Mouse (Mus musculus) liver, embryonic 16.5 days (tissue): ENCODE results near the gene Cacna2d3. TPM values are rescaled to one million over a fixed set of nuclear protein-coding genes. Genes with fewer than 3 reads are reported as not detected.

Experiments used
- ATAC-seq: fragments of 200-750 bp; cut with Nextera tagmentation; 2 replicates; pipeline ENCODE4 v1.8.0; 2017; ENCODE audit warnings: low read depth, mild to moderate bottlenecking, moderate number of reproducible peaks, moderate library complexity
- H3K27ac ChIP-seq: fragments of 300-500 bp; sonication (generic); 2 replicates; pipeline ENCODE4 v1.5.1; 2014; ENCODE audit warnings: mild to moderate bottlenecking, low read length
- H3K27me3 ChIP-seq: fragments of 300-500 bp; sonication (generic); 2 replicates; pipeline ENCODE4 v1.6.1; 2014; ENCODE audit warnings: low read depth, low read length, mixed read lengths; ENCODE audit not compliant: control insufficient read depth, insufficient read depth
- H3K36me3 ChIP-seq: fragments of 300-500 bp; sonication (generic); 2 replicates; pipeline ENCODE4 v1.6.1; 2014; ENCODE audit warnings: mild to moderate bottlenecking; ENCODE audit not compliant: control insufficient read depth, insufficient read depth
- H3K4me1 ChIP-seq: fragments of 300-500 bp; sonication (generic); 2 replicates; pipeline ENCODE4 v1.6.1; 2014; ENCODE audit warnings: low read depth, low read length, mixed read lengths; ENCODE audit not compliant: control insufficient read depth
- H3K4me2 ChIP-seq: fragments of 300-500 bp; sonication (generic); 2 replicates; pipeline ENCODE4 v1.6.1; 2014; ENCODE audit warnings: low read depth, low read length, mixed read lengths
- H3K4me3 ChIP-seq: fragments of 300-500 bp; sonication (generic); 2 replicates; pipeline ENCODE4 v1.5.1; 2014; ENCODE audit warnings: low read depth, mild to moderate bottlenecking, low read length
- H3K9ac ChIP-seq: fragments of 300-500 bp; sonication (generic); 2 replicates; pipeline ENCODE4 v1.6.1; 2014; ENCODE audit warnings: low read depth, low read length
- H3K9me3 ChIP-seq: fragments of 300-500 bp; sonication (generic); replicated peaks from 2 replicates; pipeline ENCODE4 v1.6.1; 2016; ENCODE audit warnings: low read length; ENCODE audit not compliant: control insufficient read depth
- WGBS: fragments of 180-500 bp; shearing (Covaris S2); extraction: QIAGEN DNeasy Blood & Tissue Kit; methylation state at CpG from one replicate; pipeline ENCODE4 v1.1.7; 2014; ENCODE audit not compliant: insufficient replicate concordance; 5-methylcytosine and 5-hydroxymethylcytosine counted together
- polyA plus RNA-seq: library from polyadenylated mRNA; unstranded; fragments of >200 nt; fragmentation: Nextera tagmentation; extraction: Ambion mirVana; gene quantifications from 2 replicates; pipeline ENCODE4 v1.2.1, GENCODE M21; 2015

Cacna2d3 gene
- polyA plus RNA-seq, 1 experiment from 2014 or later = 0.02 TPM

DNA sequence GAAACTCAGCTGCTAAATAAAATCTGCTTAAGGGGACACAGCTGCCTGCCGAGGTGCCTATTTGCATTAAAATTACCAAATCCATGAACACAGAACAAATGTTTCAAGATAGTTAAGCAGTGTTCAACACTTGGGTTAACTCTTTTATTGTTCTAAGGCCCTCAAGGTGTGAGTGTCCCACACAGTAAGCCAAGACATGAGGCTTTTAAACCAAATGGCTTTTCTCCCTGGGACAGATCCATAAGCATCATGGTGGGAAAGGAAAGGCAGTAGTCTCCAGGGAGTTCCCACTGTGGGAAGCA lies 516.7 kb downstream of the Cacna2d3 start:
- Histone ChIP-seq H3K4me2 (no peak overlapping the region), H3K27ac (no peak overlapping the region), H3K4me3 (no peak overlapping the region), H3K36me3 (no peaks in the 10 kb centered on the region), H3K4me1 (no peaks in the 10 kb centered on the region), H3K27me3 (no peaks in the 10 kb centered on the region), H3K9me3 (no peaks in the 10 kb centered on the region), H3K9ac (no peak overlapping the region)
- 76% methylated on average over 1 of the region's 1 CpGs for WGBS
- no peak for ATAC-seq

DNA sequence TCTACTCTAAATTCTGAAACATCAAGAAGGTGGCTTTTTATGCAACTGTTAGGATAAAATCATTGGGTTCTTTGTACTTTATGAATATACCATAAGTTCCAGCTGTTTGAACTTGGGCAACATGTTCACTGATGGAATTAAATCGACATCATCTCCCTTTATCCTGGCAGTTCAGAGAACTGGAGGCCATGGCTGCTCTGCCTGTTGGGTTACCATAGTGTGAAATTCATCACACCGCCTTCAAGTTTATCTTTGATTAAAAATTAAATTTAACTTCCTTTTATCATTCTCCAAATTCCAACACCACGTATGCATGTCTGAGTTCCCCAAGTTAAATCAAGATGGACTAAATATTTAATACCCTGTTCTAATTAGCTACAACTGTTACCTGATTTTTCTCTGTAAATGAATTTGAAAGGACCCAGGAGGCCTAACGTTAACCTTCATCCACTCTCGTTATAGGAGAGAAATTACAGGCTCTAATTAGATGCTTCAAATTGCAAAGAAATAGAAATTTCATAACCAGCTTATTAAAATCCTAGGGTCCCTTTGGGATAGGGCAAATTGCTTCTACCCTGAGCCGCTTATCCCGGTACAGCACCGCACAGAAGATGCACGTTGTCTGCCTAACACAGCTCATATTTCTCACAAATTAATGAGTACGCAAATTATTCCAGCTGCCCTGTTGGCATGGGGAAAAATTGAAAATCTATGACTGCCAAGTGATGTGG lies 517.3 kb downstream of the Cacna2d3 start:
- H3K27ac ChIP-seq = no peak overlapping the region
- no peaks in the 10 kb centered on the region for H3K36me3 ChIP-seq
- no peak overlapping the region for H3K4me3 ChIP-seq
- ATAC-seq = no peak
- no peak overlapping the region for H3K9ac ChIP-seq
- 69% methylated on average over 10 of the region's 10 CpGs for WGBS
- no peak overlapping the region for H3K4me2 ChIP-seq
- H3K9me3 ChIP-seq = no peaks in the 10 kb centered on the region
- H3K27me3 ChIP-seq = no peaks in the 10 kb centered on the region
- no peaks in the 10 kb centered on the region for H3K4me1 ChIP-seq

DNA sequence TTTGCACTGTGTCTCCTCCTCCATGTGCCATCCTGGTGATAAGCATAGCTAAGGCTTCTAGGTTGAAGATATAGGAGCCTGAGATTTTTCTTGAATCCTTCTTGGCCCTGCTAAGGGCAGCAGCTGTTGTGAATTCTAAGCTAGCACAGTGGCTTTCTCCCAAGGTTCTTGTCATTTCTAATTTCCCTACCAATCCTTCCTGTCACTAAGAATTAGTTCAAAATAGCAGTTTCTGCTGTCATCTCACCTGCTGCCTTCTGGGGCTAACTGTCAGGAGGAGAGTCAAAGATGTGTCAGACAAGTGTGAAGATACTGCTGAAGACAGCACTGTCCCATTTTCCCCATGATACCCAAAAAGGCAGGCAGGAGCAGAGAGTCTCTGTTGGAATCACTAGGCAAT lies 525.5 kb downstream of the Cacna2d3 start:
- Histone ChIP-seq H3K9me3 (no peaks in the 10 kb centered on the region), H3K27me3 (no peaks in the 10 kb centered on the region), H3K9ac (no peak overlapping the region), H3K4me2 (no peak overlapping the region), H3K4me3 (no peak overlapping the region), H3K27ac (no peak overlapping the region), H3K4me1 (no peaks in the 10 kb centered on the region), H3K36me3 (no peaks in the 10 kb centered on the region)
- ATAC-seq = no peak

DNA sequence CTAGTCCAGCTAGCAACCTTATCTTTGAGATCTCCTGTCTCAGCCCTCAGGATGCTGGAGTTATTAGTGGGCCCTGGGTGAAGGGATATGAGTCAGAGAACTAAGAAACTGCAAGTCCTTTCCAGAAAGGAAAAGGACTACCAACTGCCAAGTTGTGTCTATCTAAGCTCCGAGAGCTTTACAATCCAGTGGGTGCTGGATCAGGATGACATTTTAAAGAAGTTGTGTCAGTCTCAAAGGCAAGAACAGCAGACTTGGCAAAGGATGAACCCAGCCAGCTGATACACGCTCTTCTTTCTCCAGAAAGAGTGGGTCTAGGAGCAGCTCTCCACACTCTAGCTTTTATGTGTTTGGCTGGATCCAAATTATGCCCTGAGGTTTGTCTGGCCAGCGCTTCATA lies 530.2 kb downstream of the Cacna2d3 start:
- Histone ChIP-seq H3K9me3 (no peaks in the 10 kb centered on the region), H3K27me3 (no peaks in the 10 kb centered on the region), H3K36me3 (no peaks in the 10 kb centered on the region), H3K4me1 (no peaks in the 10 kb centered on the region), H3K9ac (no peak overlapping the region), H3K4me3 (no peak overlapping the region), H3K4me2 (no peak overlapping the region), H3K27ac (no peak overlapping the region)
- WGBS = 58% methylated on average over 3 of the region's 3 CpGs
- ATAC-seq = no peak

DNA sequence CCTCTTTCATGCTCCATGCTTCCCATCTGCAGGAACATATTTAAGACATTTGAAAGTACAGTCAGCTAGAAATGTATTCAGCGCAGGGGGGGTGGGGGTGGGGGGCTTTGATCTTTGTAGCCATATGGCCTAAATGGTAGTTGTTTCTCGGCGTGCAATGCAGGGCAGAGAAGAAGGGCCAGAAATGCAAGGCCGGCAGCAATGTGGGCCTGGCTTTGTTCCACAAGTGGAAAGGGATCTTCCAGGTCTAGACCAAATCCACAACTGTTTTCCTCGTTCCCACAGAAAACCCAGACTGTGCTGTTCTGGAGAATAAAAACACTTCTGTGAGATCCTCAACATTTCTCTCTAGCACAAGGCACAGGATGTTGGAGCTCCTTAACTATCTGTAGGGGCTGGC lies 537.9 kb downstream of the Cacna2d3 start:
- H3K4me1 ChIP-seq = no peaks in the 10 kb centered on the region
- H3K27me3 ChIP-seq = no peaks in the 10 kb centered on the region
- no peak overlapping the region for H3K9ac ChIP-seq
- H3K36me3 ChIP-seq = no peaks in the 10 kb centered on the region
- H3K4me2 ChIP-seq = no peak overlapping the region
- no peak overlapping the region for H3K27ac ChIP-seq
- H3K9me3 ChIP-seq = no peaks in the 10 kb centered on the region
- no peak overlapping the region for H3K4me3 ChIP-seq
- ATAC-seq = no peak
- 61% methylated on average over 5 of the region's 5 CpGs for WGBS

DNA sequence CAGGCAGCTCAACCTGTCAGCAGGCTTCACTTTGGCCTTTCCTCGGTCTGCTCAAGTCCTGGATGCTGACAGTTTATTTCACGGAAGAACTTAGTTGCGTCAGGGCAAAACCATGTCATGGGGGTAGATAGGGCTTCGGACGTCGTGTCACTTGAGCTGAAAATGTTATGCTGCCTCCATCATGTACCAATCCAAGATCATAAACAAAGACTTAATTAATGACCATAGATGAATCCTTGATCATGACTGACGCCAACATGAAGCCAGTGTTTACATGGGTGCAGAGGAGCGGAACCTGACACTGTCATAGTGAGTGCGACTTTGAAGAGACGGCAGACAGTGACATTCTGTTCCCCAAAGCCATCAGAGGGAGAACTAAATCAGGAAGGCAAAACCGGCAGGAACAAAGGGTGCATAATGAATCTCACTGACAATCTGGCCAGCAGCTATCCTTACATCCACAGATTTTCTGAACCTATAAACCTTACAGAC lies 542.2 kb downstream of the Cacna2d3 start:
- Histone ChIP-seq H3K27me3 (no peaks in the 10 kb centered on the region), H3K4me1 (no peaks in the 10 kb centered on the region), H3K27ac (no peak overlapping the region), H3K4me3 (no peak overlapping the region), H3K36me3 (no peaks in the 10 kb centered on the region), H3K9ac (no peak overlapping the region), H3K4me2 (no peak overlapping the region), H3K9me3 (no peaks in the 10 kb centered on the region)
- no peak for ATAC-seq
- WGBS = 67% methylated on average over 11 of the region's 11 CpGs

DNA sequence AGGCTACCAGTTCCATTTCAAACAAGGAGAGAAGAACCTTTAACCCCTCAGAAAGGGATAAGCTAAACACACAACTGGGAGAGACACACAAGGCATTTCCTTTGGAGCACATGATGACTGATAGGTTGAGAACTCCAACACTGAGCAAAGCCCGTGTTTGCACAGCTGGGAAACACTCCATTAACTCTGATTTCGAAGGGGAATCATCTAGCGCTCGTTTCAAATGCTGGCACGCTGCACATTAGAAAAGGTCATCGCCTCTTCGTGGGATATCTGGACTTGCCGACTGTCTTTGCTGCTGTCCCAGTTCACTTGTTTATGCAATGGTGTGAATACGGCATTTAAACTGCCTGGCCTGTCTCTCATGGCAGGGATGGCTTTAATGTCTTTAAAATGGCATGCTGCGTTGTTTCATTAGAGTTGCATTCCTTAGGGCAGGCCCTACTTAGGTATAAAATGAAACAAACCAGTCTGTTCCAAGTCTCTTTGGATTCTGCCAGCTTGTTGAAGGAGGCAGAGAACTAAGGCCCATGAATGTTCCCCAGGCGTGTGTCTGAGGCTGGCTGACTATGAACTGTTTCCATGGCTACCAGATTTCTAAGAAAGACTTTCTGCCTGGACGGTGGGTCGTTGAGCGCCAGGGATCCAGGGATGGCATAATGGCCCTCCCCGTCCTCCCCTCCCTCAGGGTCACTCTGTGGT lies 542.8 kb downstream of the Cacna2d3 start:
- no peaks in the 10 kb centered on the region for H3K36me3 ChIP-seq
- WGBS = 57% methylated on average over 15 of the region's 15 CpGs
- no peaks in the 10 kb centered on the region for H3K9me3 ChIP-seq
- ATAC-seq = no peak
- no peak overlapping the region for H3K27ac ChIP-seq
- H3K4me2 ChIP-seq = no peak overlapping the region
- no peak overlapping the region for H3K9ac ChIP-seq
- no peaks in the 10 kb centered on the region for H3K4me1 ChIP-seq
- no peak overlapping the region for H3K4me3 ChIP-seq
- H3K27me3 ChIP-seq = no peaks in the 10 kb centered on the region

DNA sequence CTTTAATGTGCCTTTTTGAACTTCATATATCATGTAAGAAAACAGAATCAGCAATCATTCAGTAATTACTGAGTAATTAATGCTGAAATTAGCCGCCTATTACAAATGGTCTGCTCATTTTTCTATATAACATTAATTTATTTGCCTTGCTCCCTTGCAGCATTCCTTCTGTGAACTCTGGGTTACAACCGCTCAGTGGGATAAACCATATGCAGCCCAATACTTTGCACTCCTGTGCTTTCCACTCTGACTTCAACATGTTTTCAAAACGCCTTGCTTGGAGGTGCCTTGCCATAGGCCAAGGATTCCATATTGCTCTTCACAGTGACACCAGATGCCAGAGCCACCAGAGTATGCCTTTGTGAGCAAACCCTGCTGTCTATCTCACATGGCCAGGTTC lies 546.9 kb downstream of the Cacna2d3 start:
- H3K36me3 ChIP-seq = no peaks in the 10 kb centered on the region
- 60% methylated on average over 3 of the region's 3 CpGs for WGBS
- no peaks in the 10 kb centered on the region for H3K27me3 ChIP-seq
- no peak overlapping the region for H3K4me3 ChIP-seq
- no peaks in the 10 kb centered on the region for H3K9me3 ChIP-seq
- H3K9ac ChIP-seq = no peak overlapping the region
- no peak for ATAC-seq
- H3K27ac ChIP-seq = no peak overlapping the region
- H3K4me2 ChIP-seq = no peak overlapping the region
- H3K4me1 ChIP-seq = no peaks in the 10 kb centered on the region

DNA sequence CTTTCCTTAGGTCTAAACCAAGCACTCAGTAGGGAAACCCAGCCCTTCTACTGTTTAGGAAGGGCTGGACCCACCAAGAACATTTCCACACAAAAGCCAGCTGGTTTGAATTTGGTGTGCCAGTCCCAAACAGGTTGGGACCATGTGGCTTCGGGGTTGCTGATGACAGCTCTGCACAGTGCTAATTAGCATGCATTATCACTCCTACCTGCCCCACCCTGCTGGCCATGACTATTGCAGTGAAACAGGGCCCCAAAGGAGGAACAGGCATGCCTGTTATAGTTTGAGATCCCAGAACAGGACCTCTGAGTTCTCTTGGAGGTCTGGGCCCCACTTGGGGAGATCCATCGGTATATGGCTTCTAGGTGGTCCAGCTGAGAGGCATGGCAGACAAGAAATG lies 549.5 kb downstream of the Cacna2d3 start:
- Histone ChIP-seq H3K9me3 (no peaks in the 10 kb centered on the region), H3K9ac (no peak overlapping the region), H3K27ac (no peak overlapping the region), H3K36me3 (no peaks in the 10 kb centered on the region), H3K27me3 (no peaks in the 10 kb centered on the region), H3K4me3 (no peak overlapping the region), H3K4me2 (no peak overlapping the region), H3K4me1 (no peaks in the 10 kb centered on the region)
- ATAC-seq = no peak
- WGBS = 48% methylated on average over 2 of the region's 2 CpGs
